Mouse (Mus musculus) lung, postnatal 0 days (tissue): ENCODE measurements around the gene Atp1a1.

Source experiments
- CTCF ChIP-seq: IDR thresholded peaks from 2 replicates; pipeline ENCODE4 v1.5.1; 2016; ENCODE audit warnings: antibody characterized with exemption, mild to moderate bottlenecking
- EP300 ChIP-seq: IDR thresholded peaks from 2 replicates; pipeline ENCODE4 v1.6.1; 2016; ENCODE audit warnings: antibody characterized with exemption, mild to moderate bottlenecking, control low read depth

GRCm38 (mm10) chr3:101602511-101603055, 1.9 kb downstream of the Atp1a1 start:
- no peak for TF ChIP-seq CTCF
- no peak for TF ChIP-seq EP300
